Mouse (Mus musculus): ENCODE results near the gene Syf2. TPM values are rescaled to one million over a fixed set of nuclear protein-coding genes. Genes with fewer than 3 reads are reported as not detected.

Gene Syf2
- polyA plus RNA-seq, 1 experiment, result 165 TPM

GRCm38 (mm10) chr4:134927815-134928463, 2.8 kb upstream of the Syf2 start:
- peaks cover 3% of the 10 kb centered on the region; the same call in 1 of the 2 replicates for H3K4me1 ChIP-seq (ENCODE audit: control insufficient read depth, insufficient read depth, low read length)
- 57% methylated on average over 5 of the region's 5 CpGs for WGBS

GRCm38 (mm10) chr4:134928464-134928836, 2.2 kb upstream of the Syf2 start:
- TF ChIP-seq CTCF (IDR thresholded peaks at IDR 0.05; ENCODE audit: control insufficient read depth, insufficient read depth, low read length) (no peak), POLR2A (IDR thresholded peaks at IDR 0.05; ENCODE audit: borderline replicate concordance, control insufficient read depth, low read depth, low read length) (no peak)
- H3K4me3 ChIP-seq (replicated peaks; ENCODE audit: control insufficient read depth, low read depth, low read length), result no peak overlapping the region
- 71% methylated on average over 1 of the region's 1 CpGs for WGBS
- no peak overlapping the region for H3K27ac ChIP-seq (ENCODE audit: control insufficient read depth, insufficient read depth, low read depth, low read length, poor library complexity)
- H3K4me1 ChIP-seq (ENCODE audit: control insufficient read depth, insufficient read depth, low read length), result peaks cover 3% of the 10 kb centered on the region; the same call in 1 of the 2 replicates

More at GRCm38 (mm10) chr4:134927815-134928463, 2.8 kb upstream of the Syf2 start:
- TF ChIP-seq CTCF (IDR thresholded peaks at IDR 0.05; ENCODE audit: control insufficient read depth, insufficient read depth, low read length) (no peak), POLR2A (IDR thresholded peaks at IDR 0.05; ENCODE audit: borderline replicate concordance, control insufficient read depth, low read depth, low read length) (no peak)
- no peak overlapping the region for H3K27ac ChIP-seq (ENCODE audit: control insufficient read depth, insufficient read depth, low read depth, low read length, poor library complexity)
- H3K4me3 ChIP-seq (replicated peaks; ENCODE audit: control insufficient read depth, low read depth, low read length), result no peak overlapping the region

- H3K27ac ChIP-seq (ENCODE audit: control insufficient read depth, insufficient read depth, low read depth, low read length, poor library complexity), result peak overlapping the region; percentile 36; the same call in 1 of the 2 replicates
- H3K4me1 ChIP-seq (ENCODE audit: control insufficient read depth, insufficient read depth, low read length), result peaks cover 3% of the 10 kb centered on the region; the same call in 1 of the 2 replicates
- WGBS, result 6% methylated on average over 4 of the region's 4 CpGs
- no peak for TF ChIP-seq POLR2A (IDR thresholded peaks at IDR 0.05; ENCODE audit: borderline replicate concordance, control insufficient read depth, low read depth, low read length)
- no peak for TF ChIP-seq CTCF (IDR thresholded peaks at IDR 0.05; ENCODE audit: control insufficient read depth, insufficient read depth, low read length)
- H3K4me3 ChIP-seq (replicated peaks; ENCODE audit: control insufficient read depth, low read depth, low read length), result no peak overlapping the region
Observed at GRCm38 (mm10) chr4:134929536-134929935, 1.2 kb upstream of the Syf2 start.

- peaks cover 3% of the 10 kb centered on the region; the same call in 1 of the 2 replicates for H3K4me1 ChIP-seq (ENCODE audit: control insufficient read depth, insufficient read depth, low read length)
- 20% methylated on average over 9 of the region's 9 CpGs for whole genome bisulfite sequencing
Observed at GRCm38 (mm10) chr4:134930190-134930589, 508 bp upstream of the Syf2 start.

GRCm38 (mm10) chr4:134937240-134938176, 6.8 kb downstream of the Syf2 start:
- Histone ChIP-seq H3K27ac (ENCODE audit: control insufficient read depth, insufficient read depth, low read depth, low read length, poor library complexity) (no peak overlapping the region), H3K4me3 (replicated peaks; ENCODE audit: control insufficient read depth, low read depth, low read length) (no peak overlapping the region), H3K4me1 (ENCODE audit: control insufficient read depth, insufficient read depth, low read length) (no peaks in the 10 kb centered on the region)
- WGBS, result 81% methylated on average over 17 of the region's 17 CpGs
- no peak for TF ChIP-seq POLR2A (IDR thresholded peaks at IDR 0.05; ENCODE audit: borderline replicate concordance, control insufficient read depth, low read depth, low read length)
- TF ChIP-seq CTCF (IDR thresholded peaks at IDR 0.05; ENCODE audit: control insufficient read depth, insufficient read depth, low read length), result no peak

More at GRCm38 (mm10) chr4:134930190-134930589, 508 bp upstream of the Syf2 start:
- H3K4me3 ChIP-seq (replicated peaks; ENCODE audit: control insufficient read depth, low read depth, low read length), result peak overlapping the region; percentile 57
- TF ChIP-seq POLR2A (IDR thresholded peaks at IDR 0.05; ENCODE audit: borderline replicate concordance, control insufficient read depth, low read depth, low read length), result no peak
- TF ChIP-seq CTCF (IDR thresholded peaks at IDR 0.05; ENCODE audit: control insufficient read depth, insufficient read depth, low read length), result no peak
- H3K27ac ChIP-seq (ENCODE audit: control insufficient read depth, insufficient read depth, low read depth, low read length, poor library complexity), result peak overlapping the region; percentile 57; the same call in 1 of the 2 replicates

GRCm38 (mm10) chr4:134939900-134940299, 9.2 kb downstream of the Syf2 start:
- 71% methylated on average over 9 of the region's 9 CpGs for WGBS
- TF ChIP-seq POLR2A (IDR thresholded peaks at IDR 0.05; ENCODE audit: borderline replicate concordance, control insufficient read depth, low read depth, low read length) (no peak), CTCF (IDR thresholded peaks at IDR 0.05; ENCODE audit: control insufficient read depth, insufficient read depth, low read length) (no peak)
- no peak overlapping the region for H3K27ac ChIP-seq (ENCODE audit: control insufficient read depth, insufficient read depth, low read depth, low read length, poor library complexity)
- H3K4me1 ChIP-seq (ENCODE audit: control insufficient read depth, insufficient read depth, low read length), result no peaks in the 10 kb centered on the region
- H3K4me3 ChIP-seq (replicated peaks; ENCODE audit: control insufficient read depth, low read depth, low read length), result no peak overlapping the region

GRCm38 (mm10) chr4:134943758-134944538, 13.2 kb downstream of the Syf2 start:
- no peak for TF ChIP-seq POLR2A (IDR thresholded peaks at IDR 0.05; ENCODE audit: borderline replicate concordance, control insufficient read depth, low read depth, low read length)
- TF ChIP-seq CTCF (IDR thresholded peaks at IDR 0.05; ENCODE audit: control insufficient read depth, insufficient read depth, low read length), result no peak
- H3K4me1 ChIP-seq (ENCODE audit: control insufficient read depth, insufficient read depth, low read length), result no peaks in the 10 kb centered on the region
- H3K27ac ChIP-seq (ENCODE audit: control insufficient read depth, insufficient read depth, low read depth, low read length, poor library complexity), result no peak overlapping the region
- 65% methylated on average over 27 of the region's 27 CpGs for WGBS
- H3K4me3 ChIP-seq (replicated peaks; ENCODE audit: control insufficient read depth, low read depth, low read length), result no peak overlapping the region

Measured in bone marrow, adult 2 months (tissue).